Mouse (Mus musculus) embryonic fibroblast, embryonic 13.5 days (primary cell): Measurements from ENCODE around the gene Ctbp2. TPM values are rescaled to one million over a fixed set of nuclear protein-coding genes. Genes with fewer than 3 reads are reported as not detected.

Source experiments
- H3K27ac ChIP-seq: 2 replicates; pipeline ENCODE4 v1.5.1; 2012; ENCODE audit warnings: low read length, control low read depth, inconsistent platforms; ENCODE audit not compliant: insufficient read depth
- H3K4me1 ChIP-seq: 2 replicates; pipeline ENCODE4 v1.6.1; 2011; ENCODE audit warnings: low read length; ENCODE audit not compliant: control insufficient read depth, insufficient read depth
- H3K4me3 ChIP-seq: 2 replicates; pipeline ENCODE4 v1.5.1; 2011; ENCODE audit warnings: mild to moderate bottlenecking, control low read depth, low read length; ENCODE audit not compliant: insufficient read depth
- CTCF ChIP-seq: IDR thresholded peaks from 2 replicates; pipeline ENCODE4 v1.5.1; 2011; ENCODE audit warnings: mild to moderate bottlenecking, control low read depth, low read length, moderate library complexity, borderline replicate concordance; ENCODE audit not compliant: insufficient read depth
- POLR2A ChIP-seq: IDR thresholded peaks from 2 replicates; pipeline ENCODE4 v1.6.1; 2011; ENCODE audit warnings: low read depth, mild to moderate bottlenecking, control low read depth, low read length, moderate library complexity
- polyA plus RNA-seq: library from polyadenylated mRNA; stranded (reverse); fragments of >200 nt; gene quantifications from 2 replicates; pipeline ENCODE4 v1.2.4, GENCODE M21; 2011; ENCODE audit warnings: low read depth; ENCODE audit not compliant: missing spikeins, insufficient read length

The Ctbp2 gene
- polyA plus RNA-seq, 1 experiment = 56.4 TPM

DNA sequence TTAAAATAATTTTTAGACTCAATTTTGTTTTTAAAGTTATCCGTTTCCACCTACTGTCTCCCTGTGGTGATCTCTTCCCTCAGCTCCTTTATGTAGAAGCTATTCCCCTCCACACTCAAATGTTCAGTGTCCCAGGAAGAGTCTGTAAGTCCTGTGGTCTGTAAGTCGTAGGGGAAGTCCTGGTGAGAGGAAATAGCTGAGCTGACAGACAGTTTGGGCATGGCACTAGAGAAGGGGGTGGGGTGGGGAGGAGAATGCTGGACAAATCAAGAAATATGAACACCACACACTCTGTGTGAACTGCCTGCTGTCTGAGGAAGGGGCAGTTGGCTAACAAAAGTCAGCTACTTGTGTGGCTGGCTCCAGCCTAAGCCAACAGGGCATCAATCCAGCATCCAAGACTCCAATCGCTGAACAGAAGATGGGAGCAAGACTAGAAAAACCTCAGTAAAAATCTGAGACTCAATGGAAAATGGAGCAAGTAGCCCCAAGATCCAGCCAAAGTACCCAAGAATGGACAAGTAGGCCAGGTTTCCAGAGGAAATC is 76.0 kb downstream of the Ctbp2 start:
- Histone ChIP-seq H3K4me3 (no peak overlapping the region), H3K4me1 (peaks cover 8% of the 10 kb centered on the region; the same call in 1 of the 2 replicates), H3K27ac (no peak overlapping the region)
- TF ChIP-seq CTCF (no peak), POLR2A (no peak)

DNA sequence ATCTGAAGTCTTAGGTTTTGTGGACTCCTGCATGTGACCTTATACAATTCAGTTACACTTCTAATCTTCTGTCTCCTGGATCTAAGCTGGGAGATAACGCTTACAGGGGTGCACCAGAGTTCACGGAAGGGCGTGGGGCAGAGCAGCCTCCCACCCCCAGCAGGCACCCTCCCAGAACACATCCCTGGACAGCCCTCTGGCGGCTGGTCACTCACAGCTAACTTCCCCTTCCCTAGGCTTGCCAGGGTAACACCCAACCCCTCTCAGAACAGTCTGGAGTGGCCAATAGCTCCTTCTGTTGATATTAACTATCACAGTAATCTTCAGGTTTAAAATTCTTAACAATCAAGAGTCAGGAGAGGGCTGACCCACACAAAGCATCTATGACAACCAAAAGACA is 76.9 kb downstream of the Ctbp2 start:
- no peak overlapping the region for H3K4me3 ChIP-seq

DNA sequence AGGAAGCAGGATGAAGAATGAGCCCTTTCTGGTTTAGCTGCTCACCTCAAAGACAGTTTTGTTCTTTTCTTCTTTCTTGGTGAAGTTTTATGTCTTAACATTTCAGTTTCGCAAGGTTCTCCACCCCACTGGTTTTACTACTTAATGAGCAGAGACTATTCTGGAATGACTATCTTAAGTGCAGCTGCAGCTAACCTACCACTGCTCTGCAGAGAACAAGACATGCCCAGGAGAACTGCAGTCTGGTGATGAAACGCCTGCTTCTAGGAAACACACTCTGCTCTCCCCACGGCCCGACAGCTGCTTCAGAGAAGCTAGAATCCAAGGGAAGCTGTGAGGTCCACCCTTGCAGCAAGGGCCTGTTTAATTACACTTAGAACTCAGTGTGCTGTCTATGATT is 79.4 kb downstream of the Ctbp2 start:
- H3K4me3 ChIP-seq = no peak overlapping the region
- no peak overlapping the region for H3K27ac ChIP-seq
- TF ChIP-seq CTCF = no peak
- no peak for TF ChIP-seq POLR2A
- H3K4me1 ChIP-seq = peaks cover 14% of the 10 kb centered on the region

More for the DNA sequence above, 76.9 kb downstream of the Ctbp2 start:
- Histone ChIP-seq H3K4me1 (peaks cover 8% of the 10 kb centered on the region), H3K27ac (no peak overlapping the region)
- TF ChIP-seq POLR2A (no peak), CTCF (no peak)

DNA sequence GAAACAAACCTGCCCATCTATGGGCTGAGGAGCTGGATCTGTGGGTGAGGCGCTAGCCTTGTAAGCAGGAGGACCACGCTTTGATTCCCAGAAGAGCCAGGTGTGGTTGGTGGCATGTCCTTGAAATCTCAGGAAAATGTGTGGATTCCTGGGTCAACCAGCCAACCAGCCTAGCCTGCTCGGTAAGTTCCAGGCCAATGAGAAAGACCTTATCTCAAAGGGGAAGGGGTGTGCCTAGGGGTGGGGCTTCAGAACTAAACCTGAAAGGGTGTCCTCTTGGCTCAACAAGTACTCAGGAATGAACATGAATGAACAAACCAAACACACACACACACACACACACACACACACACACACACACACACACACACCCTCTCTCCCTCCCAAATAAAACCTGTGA is 82.4 kb downstream of the Ctbp2 start:
- H3K27ac ChIP-seq = no peak overlapping the region
- peaks cover 15% of the 10 kb centered on the region for H3K4me1 ChIP-seq

DNA sequence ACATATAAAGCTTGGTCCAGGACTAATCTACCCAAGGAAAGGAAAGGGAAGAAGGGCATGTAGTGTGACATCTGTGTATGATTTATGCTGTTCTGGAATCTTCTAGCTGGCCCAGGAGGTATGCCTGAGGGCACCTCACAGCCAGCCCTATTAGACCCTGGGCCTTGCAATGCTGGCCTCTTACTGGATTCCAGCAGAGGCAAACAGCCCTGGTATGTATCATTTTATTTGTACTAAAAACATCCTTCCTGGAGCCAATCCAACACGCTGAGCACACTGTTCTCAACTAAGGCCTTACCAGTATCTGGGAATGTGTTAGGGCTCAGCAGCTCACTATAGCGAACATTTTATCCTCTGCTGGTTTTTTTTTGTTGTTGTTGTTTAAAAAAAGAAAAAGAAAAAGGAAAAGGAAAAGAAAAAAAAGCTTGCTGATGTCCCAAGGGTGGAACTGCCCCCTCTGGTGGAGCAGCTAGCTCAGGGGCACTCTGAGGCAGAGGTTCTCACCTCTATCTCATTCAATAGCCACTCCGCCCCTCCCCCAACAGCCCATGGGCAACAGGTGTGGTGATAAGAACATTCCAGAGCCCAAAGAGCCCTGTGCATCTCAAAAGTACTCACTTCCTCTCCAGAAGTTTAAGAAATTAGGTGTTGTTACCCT is 83.3 kb downstream of the Ctbp2 start:
- TF ChIP-seq CTCF = no peak
- no peak for TF ChIP-seq POLR2A
- H3K4me3 ChIP-seq = no peak overlapping the region
- H3K4me1 ChIP-seq = peaks cover 15% of the 10 kb centered on the region
- H3K27ac ChIP-seq = no peak overlapping the region

More for the DNA sequence above, 82.4 kb downstream of the Ctbp2 start:
- TF ChIP-seq POLR2A = no peak
- no peak for TF ChIP-seq CTCF
- H3K4me3 ChIP-seq = no peak overlapping the region

DNA sequence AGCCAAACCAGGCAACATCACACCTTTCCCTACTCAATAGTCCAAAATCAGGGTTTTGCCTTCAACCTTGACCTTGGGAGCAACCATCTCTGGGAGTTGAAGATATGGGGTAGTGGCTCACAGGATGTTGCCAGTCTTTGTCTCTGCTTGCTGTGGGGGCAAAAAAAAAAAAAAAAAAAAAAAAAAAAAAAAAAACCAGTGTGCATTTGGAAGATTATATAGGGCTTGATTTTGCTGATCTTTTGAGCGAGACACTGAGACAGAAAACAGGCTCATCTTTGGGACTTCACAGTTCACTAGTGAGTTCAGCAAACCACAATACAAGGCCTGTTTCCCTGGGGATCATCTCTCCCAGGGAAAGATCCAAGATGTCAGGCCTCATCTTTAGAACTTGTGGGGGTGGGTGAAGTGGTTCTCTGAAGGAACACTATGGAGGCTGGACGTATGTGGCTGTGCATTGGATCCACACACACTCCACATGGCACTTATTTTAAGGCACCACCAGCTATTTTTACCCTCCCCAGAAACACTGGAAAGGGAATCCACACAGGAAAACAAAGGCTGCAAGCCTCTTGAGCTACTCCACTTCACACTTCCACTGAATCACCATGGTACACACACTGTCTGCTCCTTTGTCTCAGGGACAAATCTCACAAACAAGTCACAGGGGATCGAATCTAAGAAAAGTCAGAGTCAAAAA is 84.4 kb downstream of the Ctbp2 start:
- Histone ChIP-seq H3K4me3 (no peak overlapping the region), H3K27ac (no peak overlapping the region), H3K4me1 (peaks cover 15% of the 10 kb centered on the region)
- TF ChIP-seq CTCF (no peak), POLR2A (no peak)

DNA sequence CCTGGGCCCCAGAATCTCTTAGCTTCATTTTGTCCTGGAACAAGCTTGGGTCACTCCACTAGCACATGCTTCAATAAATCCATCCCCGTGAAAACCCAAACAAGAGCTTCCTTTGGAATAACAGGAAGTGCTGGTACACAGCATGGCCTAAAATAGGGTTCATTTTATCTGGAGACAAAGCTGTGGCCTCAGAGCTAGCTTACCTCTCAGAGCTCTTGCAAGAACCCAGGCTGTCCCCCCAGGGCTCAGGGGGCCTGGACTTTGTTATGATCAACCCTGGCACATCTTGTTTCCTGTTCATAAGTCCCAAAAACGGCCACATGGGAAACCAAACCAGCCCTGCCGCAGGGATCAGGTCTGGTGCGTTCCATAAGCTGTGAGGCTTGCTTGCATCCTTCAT is 86.5 kb downstream of the Ctbp2 start:
- Histone ChIP-seq H3K4me1 (peaks cover 23% of the 10 kb centered on the region), H3K27ac (no peak overlapping the region), H3K4me3 (no peak overlapping the region)
- TF ChIP-seq POLR2A = no peak
- no peak for TF ChIP-seq CTCF

DNA sequence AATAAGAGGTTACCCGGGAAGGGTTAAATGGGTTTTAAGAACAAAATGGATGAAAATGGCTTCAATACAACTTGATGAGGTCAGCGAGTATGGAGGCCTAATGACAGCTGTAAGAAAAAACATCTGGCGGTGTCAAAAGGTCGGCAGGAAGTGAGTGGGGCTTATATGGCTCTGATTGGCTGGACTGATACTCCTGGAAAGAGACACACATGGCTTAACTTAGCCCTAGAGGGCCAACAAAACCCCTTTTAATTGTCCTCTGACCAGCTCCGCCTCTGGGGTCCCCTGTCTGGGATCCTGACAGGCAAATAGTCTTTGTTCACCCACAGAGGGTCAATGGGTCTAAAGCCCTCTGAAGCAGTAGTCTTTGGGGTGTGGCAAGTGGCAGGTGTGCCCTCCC is 86.9 kb downstream of the Ctbp2 start:
- H3K27ac ChIP-seq = no peak overlapping the region
- H3K4me1 ChIP-seq = peaks cover 23% of the 10 kb centered on the region
- H3K4me3 ChIP-seq = no peak overlapping the region
- TF ChIP-seq POLR2A = no peak
- TF ChIP-seq CTCF = no peak

DNA sequence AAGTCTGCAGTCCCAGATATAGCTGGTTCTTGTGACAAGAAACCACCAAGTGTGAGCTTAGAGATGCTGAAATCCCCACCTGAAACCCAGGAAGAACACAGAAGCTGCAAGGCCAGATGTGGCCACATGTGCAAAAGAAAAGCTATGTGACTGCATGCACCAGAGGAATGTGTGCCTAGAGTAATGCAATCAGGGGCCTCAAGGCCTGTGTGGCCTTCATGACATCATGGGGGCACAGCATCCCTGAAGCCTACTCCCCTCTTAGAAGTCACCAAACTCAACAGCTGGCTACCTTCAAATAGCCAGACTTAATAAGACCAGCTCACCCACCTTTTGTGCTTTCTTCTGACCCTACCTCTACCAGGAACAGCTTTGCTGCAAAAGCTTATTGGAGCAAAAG is 88.3 kb downstream of the Ctbp2 start:
- TF ChIP-seq POLR2A = no peak
- no peak for TF ChIP-seq CTCF
- Histone ChIP-seq H3K4me3 (no peak overlapping the region), H3K27ac (no peak overlapping the region), H3K4me1 (peaks cover 23% of the 10 kb centered on the region)
